Mouse (Mus musculus) myocyte (in vitro differentiated cells): ENCODE results near the gene Olig3.

Experiments
- CEBPB ChIP-seq: IDR thresholded peaks from 2 replicates; pipeline ENCODE4 v1.6.1; 2011; ENCODE audit warnings: mild to moderate bottlenecking, moderate library complexity; ENCODE audit not compliant: poor library complexity, insufficient read depth, severe bottlenecking
- E2F4 ChIP-seq: IDR thresholded peaks from one replicate; pipeline ENCODE4 v1.6.1; 2011; ENCODE audit warnings: mild to moderate bottlenecking, control low read depth, moderate library complexity; ENCODE audit not compliant: insufficient read depth
- MAX ChIP-seq: IDR thresholded peaks from one replicate; pipeline ENCODE4 v1.6.1; 2011; ENCODE audit warnings: low read depth, mild to moderate bottlenecking, control low read depth
- MYOG ChIP-seq, 3 experiments: IDR thresholded peaks; one replicate each; pipeline ENCODE4 v1.6.1; 2011; ENCODE audit warnings: control low read depth in 2 of 3, low read depth in 2 of 3, mild to moderate bottlenecking in 2 of 3; ENCODE audit not compliant: insufficient read length in 2 of 3, control insufficient read depth in 1 of 3, insufficient read depth in 1 of 3
- POLR2A ChIP-seq: IDR thresholded peaks from one replicate; pipeline ENCODE4 v1.6.1; 2011; ENCODE audit warnings: low read depth, mild to moderate bottlenecking, control low read depth, moderate library complexity; ENCODE audit not compliant: insufficient read length
- POLR2AphosphoS2 ChIP-seq: IDR thresholded peaks from one replicate; pipeline ENCODE4 v1.6.1; 2011; ENCODE audit warnings: low read depth, control low read depth; ENCODE audit not compliant: insufficient read length
- SRF ChIP-seq: IDR thresholded peaks from one replicate; pipeline ENCODE4 v1.6.1; 2011; ENCODE audit warnings: low read depth; ENCODE audit not compliant: control insufficient read depth, insufficient read length
- TCF12 ChIP-seq: IDR thresholded peaks from one replicate; pipeline ENCODE4 v1.6.1; 2011; ENCODE audit warnings: mild to moderate bottlenecking, control low read depth; ENCODE audit not compliant: poor library complexity, insufficient read depth, severe bottlenecking
- TCF3 ChIP-seq: IDR thresholded peaks from one replicate; pipeline ENCODE4 v1.6.1; 2011; ENCODE audit warnings: low read depth, control low read depth; ENCODE audit not compliant: insufficient read length
- USF1 ChIP-seq: IDR thresholded peaks from one replicate; pipeline ENCODE4 v1.6.1; 2011; ENCODE audit warnings: low read depth, mild to moderate bottlenecking, control low read depth, moderate library complexity

- TF ChIP-seq POLR2AphosphoS2: no peak
- TF ChIP-seq POLR2A: no peak
- TF ChIP-seq MYOG (IDR thresholded peaks at IDR 0.05; ENCODE audit: control insufficient read depth in 1 of 3, insufficient read depth in 1 of 3, insufficient read length in 2 of 3, low read depth in 2 of 3): no peak
- no peak for TF ChIP-seq USF1
- TF ChIP-seq E2F4: no peak
- TF ChIP-seq MAX: no peak
- no peak for TF ChIP-seq CEBPB
- TF ChIP-seq TCF12: no peak
- no peak for TF ChIP-seq SRF
- TF ChIP-seq TCF3: no peak
These were observed 22.9 kb upstream of the Olig3 start for GRCm38 (mm10) chr10:19333425-19333824.
